Mouse (Mus musculus) E14TG2a.4 (cell line): ENCODE data around the gene Lrrc4b.

Experiments used
- CTCF ChIP-seq: conservative IDR thresholded peaks from 2 replicates; pipeline ENCODE4 v1.5.1; 2014; ENCODE audit warnings: low read length
- NANOG ChIP-seq: IDR thresholded peaks from 2 replicates; pipeline ENCODE4 v1.6.1; 2014; ENCODE audit warnings: borderline replicate concordance, low read length, mixed read lengths
- POU5F1 ChIP-seq: IDR thresholded peaks from 2 replicates; pipeline ENCODE4 v1.6.1; 2014; ENCODE audit warnings: low read length, borderline replicate concordance

GRCm38 (mm10) chr7:44498922-44499321 is 70.1 kb downstream of the Lrrc4b start:
- TF ChIP-seq CTCF (no peak), POU5F1 (no peak), NANOG (no peak)
